11 mouse cellular contexts compared by ENCODE assay signal in the genomic region with DNA sequence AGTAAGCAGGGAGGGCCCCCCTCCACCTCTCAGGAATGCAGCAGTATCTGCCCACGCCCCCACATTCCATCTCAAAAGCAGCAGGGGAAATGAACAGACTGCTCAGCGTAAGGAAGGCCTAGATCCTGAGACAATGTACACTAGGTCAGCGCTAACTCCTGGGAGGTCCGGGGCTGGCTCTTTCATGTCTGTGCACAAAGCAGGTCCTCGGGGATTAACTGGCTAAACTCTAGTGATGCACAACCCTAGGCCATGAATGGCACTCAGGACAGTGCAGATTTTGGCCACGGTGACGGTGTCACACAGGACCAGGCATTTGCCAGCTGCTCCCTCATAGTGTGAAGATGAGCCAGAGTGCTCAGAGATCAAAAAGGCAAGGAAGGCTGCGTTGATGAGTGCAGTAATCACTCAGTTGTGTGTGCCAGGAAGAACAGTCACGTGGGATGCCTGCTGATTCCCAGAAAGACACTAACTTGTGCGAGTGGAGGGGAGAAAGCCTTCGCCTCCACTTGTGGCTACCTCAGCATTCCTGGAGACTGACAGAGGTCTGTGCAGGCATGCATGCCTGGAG. TPM values are rescaled to one million over a fixed set of nuclear protein-coding genes. Genes with fewer than 3 reads are reported as not detected.
DNase-seq lines count a peak whose midpoint lies in the region; ATAC-seq and TF ChIP-seq lines count a peak whose summit lies in the region.
"Had no signal": no experiment of that assay in that cellular context is flagged by ENCODE, and none has a peak within 500 bp of the region (broad histone marks: within the 10 kb centered on the region; RNA-seq: fewer than 3 reads in every experiment).

No protein-coding gene starts in this region.

- no peak overlapping the region for H3K4me3 ChIP-seq in lung, embryonic 14.5 days (ENCODE audit: low read depth, low read length)
- no peak overlapping the region for H3K4me3 ChIP-seq in forebrain, embryonic 13.5 days
- no peak overlapping the region for H3K4me3 ChIP-seq in midbrain, embryonic 12.5 days
- H3K4me3 ChIP-seq: megakaryocyte, embryonic 14.5 days had no signal

- no peak overlapping the region for H3K4me2 ChIP-seq in lung, embryonic 14.5 days
- no peak overlapping the region for H3K4me2 ChIP-seq in forebrain, embryonic 13.5 days
- no peak overlapping the region for H3K4me2 ChIP-seq in midbrain, embryonic 12.5 days (replicated peaks)

- peak; percentile 87 for ATAC-seq in lung, embryonic 14.5 days (ENCODE audit: insufficient read depth)
- no peak for ATAC-seq in forebrain, embryonic 13.5 days
- peak; percentile 41 for ATAC-seq in midbrain, embryonic 12.5 days (ENCODE audit: low FRiP score, low read depth)

- peak overlapping the region; percentile 36; the same call in 1 of the 2 replicates for H3K27ac ChIP-seq in lung, embryonic 14.5 days (ENCODE audit: low read depth)
- 0 out of 2 replicates have a peak overlapping the region, but pooled peaks have one; percentile 31 for H3K27ac ChIP-seq in forebrain, embryonic 13.5 days
- 0 out of 2 replicates have a peak overlapping the region, but pooled peaks have one; percentile 3 for H3K27ac ChIP-seq in midbrain, embryonic 12.5 days (replicated peaks)

- H3K4me1 ChIP-seq in lung, embryonic 14.5 days (ENCODE audit: insufficient read depth), result no peaks in the 10 kb centered on the region
- no peaks in the 10 kb centered on the region; the same call in 1 of the 2 replicates for H3K4me1 ChIP-seq in forebrain, embryonic 13.5 days
- H3K4me1 ChIP-seq in midbrain, embryonic 12.5 days, result peaks cover 12% of the 10 kb centered on the region; the same call in 1 of the 2 replicates

- no peak for TF ChIP-seq CTCF in lung, embryonic 14.5 days (IDR thresholded peaks at IDR 0.05; ENCODE audit: low read depth)

- H3K27me3 ChIP-seq in lung, embryonic 14.5 days (ENCODE audit: insufficient read depth, low read length), result no peaks in the 10 kb centered on the region
- no peaks in the 10 kb centered on the region for H3K27me3 ChIP-seq in forebrain, embryonic 13.5 days
- no peaks in the 10 kb centered on the region for H3K27me3 ChIP-seq in midbrain, embryonic 12.5 days

- peaks cover 16% of the 10 kb centered on the region for H3K36me3 ChIP-seq in lung, embryonic 14.5 days (ENCODE audit: insufficient read depth)
- peaks cover 80% of the 10 kb centered on the region for H3K36me3 ChIP-seq in forebrain, embryonic 13.5 days (ENCODE audit: poor library complexity, severe bottlenecking)
- H3K36me3 ChIP-seq in midbrain, embryonic 12.5 days, result peaks cover 72% of the 10 kb centered on the region

- no peak overlapping the region for H3K9ac ChIP-seq in lung, embryonic 14.5 days
- H3K9ac ChIP-seq in forebrain, embryonic 13.5 days, result no peak overlapping the region
- H3K9ac ChIP-seq in midbrain, embryonic 12.5 days (replicated peaks), result no peak overlapping the region

- DNase-seq in lung, embryonic 14.5 days, result peak; percentile 48
- no peak for DNase-seq in lung, adult 18-20 months
- peak; percentile 60 for DNase-seq in brain, adult 2 months (ENCODE audit: low read depth, low spot score)
- DNase-seq in ovary, postnatal 10 days (ENCODE audit: low spot score), result no peak
- no peak for DNase-seq in thymus, adult 18-20 months
- no peak for DNase-seq in cerebellum, adult 9-11 months
- DNase-seq: adrenal gland, adult 8-10 months; right cerebral cortex, postnatal 25 days had no signal

- 41% methylated on average over 11 of the region's 11 CpGs for WGBS in lung, embryonic 14.5 days
- WGBS in forebrain, embryonic 13.5 days, result 31% methylated on average over 11 of the region's 11 CpGs
- WGBS in midbrain, embryonic 12.5 days, result 15% methylated on average over 11 of the region's 11 CpGs

- H3K9me3 ChIP-seq in lung, embryonic 14.5 days (ENCODE audit: low read depth, low read length), result no peaks in the 10 kb centered on the region
- H3K9me3 ChIP-seq in forebrain, embryonic 13.5 days (replicated peaks), result no peaks in the 10 kb centered on the region
- H3K9me3 ChIP-seq in midbrain, embryonic 12.5 days, result no peaks in the 10 kb centered on the region
- H3K9me3 ChIP-seq: megakaryocyte, embryonic 14.5 days had no signal

RNA-seq across cellular contexts. Expression of gene Golm1, which starts 28.9 kb away (rescaled TPM):
- 39.2 and 44.1 TPM in 2 replicates for polyA plus RNA-seq in lung, embryonic 14.5 days (2014; fragmentation: Nextera tagmentation; extraction: Ambion mirVana)
- polyA plus RNA-seq in forebrain, embryonic 13.5 days (2015; fragmentation: Nextera tagmentation; extraction: Ambion mirVana), result 76.4 and 80.6 TPM in 2 replicates
- 122 and 134 TPM in 2 replicates for polyA plus RNA-seq in midbrain, embryonic 12.5 days (2016; fragmentation: Nextera tagmentation; extraction: Ambion mirVana)

RNA-seq across cellular contexts. Expression of gene 4921517D22Rik, which starts 47.1 kb away (rescaled TPM):
- polyA plus RNA-seq in lung, embryonic 14.5 days (2014; fragmentation: Nextera tagmentation; extraction: Ambion mirVana), result not detected in 2 replicates
- polyA plus RNA-seq in forebrain, embryonic 13.5 days (2015; fragmentation: Nextera tagmentation; extraction: Ambion mirVana), result not detected in 2 replicates
- polyA plus RNA-seq in midbrain, embryonic 12.5 days (2016; fragmentation: Nextera tagmentation; extraction: Ambion mirVana), result not detected in 2 replicates

Comparison
In these comparisons a context has a peak if more than half of its experiments do, and no peak if none do; other contexts are left out.
1. DNase-seq: peak in lung, embryonic 14.5 days (single experiment) and brain, adult 2 months (single experiment); none in lung, adult 18-20 months (0 of 2), ovary, postnatal 10 days (single experiment), thymus, adult 18-20 months (0 of 2) and cerebellum, adult 9-11 months (single experiment).
2. Peak in every context shown above with its lines, with median percentiles within 50 percentile points of each other: H3K27ac ChIP-seq.